ENCODE assay signal across 9 mouse cellular contexts in the genomic region with DNA sequence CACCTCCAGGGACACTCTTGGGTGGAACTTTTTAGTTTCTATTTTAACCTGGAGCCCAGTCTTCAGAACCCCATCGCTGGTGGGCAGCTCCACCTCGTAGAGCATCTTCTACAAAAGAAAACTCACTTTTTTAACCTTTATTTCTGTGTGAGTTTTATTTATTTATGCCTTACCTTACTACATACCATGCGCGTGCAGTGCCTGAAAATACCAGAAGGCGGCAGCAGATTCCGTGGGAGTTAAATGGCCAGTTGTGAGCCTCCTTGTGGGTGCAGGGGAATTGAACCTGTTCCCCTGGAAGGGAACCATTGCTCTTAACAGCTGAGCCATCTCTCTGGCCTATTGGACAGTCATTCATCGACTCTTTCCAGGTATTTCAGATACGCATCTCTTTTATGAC. TPM values are rescaled to one million over a fixed set of nuclear protein-coding genes. Genes with fewer than 3 reads are reported as not detected.
DNase-seq lines count a peak whose midpoint lies in the region; TF ChIP-seq lines count a peak whose summit lies in the region.
"Had no signal": no experiment of that assay in that cellular context is flagged by ENCODE, and none has a peak within 500 bp of the region (broad histone marks: within the 10 kb centered on the region; RNA-seq: fewer than 3 reads in every experiment).

No protein-coding gene starts in this region.

- in situ Hi-C loops in ES-E14 (cut with MboI; ENCODE audit: low sequenced_read_pairs in 2 of 2, unreplicated experiment in 2 of 2) = no loop called here

- no peaks in the 10 kb centered on the region for H3K4me1 ChIP-seq in ES-E14 (ENCODE audit: control insufficient read depth in 2 of 2, insufficient read depth in 2 of 2, low read length in 2 of 2, poor library complexity in 1 of 2)
- H3K4me1 ChIP-seq: lung, embryonic 15.5 days had no signal

- no peak overlapping the region for H3K27ac ChIP-seq in ES-E14 (ENCODE audit: insufficient read depth, low read depth, low read length, poor library complexity, severe bottlenecking)
- H3K27ac ChIP-seq: lung, embryonic 15.5 days had no signal

- H3K36me3 ChIP-seq in ES-E14 (ENCODE audit: control insufficient read depth, insufficient read depth, low read length, poor library complexity, severe bottlenecking) = no peaks in the 10 kb centered on the region
- H3K36me3 ChIP-seq: lung, embryonic 15.5 days had no signal

- no peak overlapping the region for H3K4me3 ChIP-seq in ES-E14 (ENCODE audit: insufficient read depth in 1 of 2, low read depth in 1 of 2, low read length in 2 of 2, poor library complexity in 1 of 2, severe bottlenecking in 1 of 2)
- H3K4me3 ChIP-seq: lung, embryonic 15.5 days had no signal

- H3K9me3 ChIP-seq in ES-E14 (ENCODE audit: control insufficient read depth, insufficient read depth, low read depth, low read length) = no peaks in the 10 kb centered on the region
- H3K9me3 ChIP-seq: lung, embryonic 15.5 days had no signal

- no peak overlapping the region for H3K9ac ChIP-seq in ES-E14 (ENCODE audit: insufficient read depth, low read depth, low read length, poor library complexity, severe bottlenecking)
- H3K9ac ChIP-seq: lung, embryonic 15.5 days had no signal

- peak; percentile 73 for DNase-seq in gastrocnemius, adult 18-20 months (ENCODE audit: low spot score)
- no peak for DNase-seq in gastrocnemius, postnatal 25 days
- DNase-seq in ES-E14 (ENCODE audit: low read depth, low spot score) = peak; percentile 64
- peak; percentile 67 for DNase-seq in c-Kit-positive CD71-positive TER-119-negative erythroid progenitor cells, embryonic 14.5 days (ENCODE audit: low read depth)
- peak; percentile 57 for DNase-seq in gastrocnemius, adult 8-10 months (ENCODE audit: low spot score in 2 of 2)
- DNase-seq in layer of hippocampus, postnatal 10 days (ENCODE audit: low spot score in 2 of 2) = peak; percentile 57 to 69
- DNase-seq in mesoderm, embryonic 11.5 days (ENCODE audit: low read depth, low spot score) = peak; percentile 44
- peak; percentile 83 to 92 for DNase-seq in spleen, postnatal 4 days (ENCODE audit: low spot score in 2 of 2)

TF ChIP-seq in ES-E14, 5 proteins besides CTCF, POLR2A, EP300 and RAD21:
- no peak for TF ChIP-seq MAFK (IDR thresholded peaks at IDR 0.05; ENCODE audit: insufficient read depth, low read depth, low read length)
- TF ChIP-seq ZC3H11A (IDR thresholded peaks at IDR 0.05; ENCODE audit: borderline replicate concordance, low read depth, low read length) = peak; percentile 73
- TF ChIP-seq ZNF384 (IDR thresholded peaks at IDR 0.05; ENCODE audit: low read depth, low read length) = no peak
- TF ChIP-seq HCFC1 (IDR thresholded peaks at IDR 0.05; ENCODE audit: borderline replicate concordance, insufficient read depth, low read length) = no peak
- no peak for TF ChIP-seq CHD2 (IDR thresholded peaks at IDR 0.05; ENCODE audit: low read depth, low read length)

RNA-seq across cellular contexts. Expression of a gene that starts 5.1 kb away (rescaled TPM):
- total RNA-seq in gastrocnemius, adult 18-20 months (2021) = under 1 TPM; 0.48 to 0.76 TPM
- under 1 TPM; 0.20 to 0.51 TPM for total RNA-seq in gastrocnemius, postnatal 25 days (2021)
- total RNA-seq in ES-E14 (2012; rRNA removed) = 0.27 and 0.63 TPM in 2 replicates
- total RNA-seq in gastrocnemius, adult 8-10 months (2022) = under 1 TPM; 0.44 to 0.70 (median 0.51) TPM
- total RNA-seq in layer of hippocampus, postnatal 10 days (2021) = under 1 TPM; 0.57 to 0.62 TPM

RNA-seq across cellular contexts. Expression of a gene that starts 21.8 kb away (rescaled TPM):
- 10 to 100 TPM; 14.4 to 17.8 TPM for total RNA-seq in gastrocnemius, adult 18-20 months (2021)
- 10 to 100 TPM; 14.8 to 18.0 TPM for total RNA-seq in gastrocnemius, postnatal 25 days (2021)
- 65.5 and 107 TPM in 2 replicates for total RNA-seq in ES-E14 (2012; rRNA removed)
- total RNA-seq in gastrocnemius, adult 8-10 months (2022) = 10 to 100 TPM; 12.6 to 18.1 (median 15.6) TPM
- 10 to 100 TPM; 43.5 to 44.0 TPM for total RNA-seq in layer of hippocampus, postnatal 10 days (2021)
